Comparison of ENCODE assay signal across 21 mouse cellular contexts in the genomic region with DNA sequence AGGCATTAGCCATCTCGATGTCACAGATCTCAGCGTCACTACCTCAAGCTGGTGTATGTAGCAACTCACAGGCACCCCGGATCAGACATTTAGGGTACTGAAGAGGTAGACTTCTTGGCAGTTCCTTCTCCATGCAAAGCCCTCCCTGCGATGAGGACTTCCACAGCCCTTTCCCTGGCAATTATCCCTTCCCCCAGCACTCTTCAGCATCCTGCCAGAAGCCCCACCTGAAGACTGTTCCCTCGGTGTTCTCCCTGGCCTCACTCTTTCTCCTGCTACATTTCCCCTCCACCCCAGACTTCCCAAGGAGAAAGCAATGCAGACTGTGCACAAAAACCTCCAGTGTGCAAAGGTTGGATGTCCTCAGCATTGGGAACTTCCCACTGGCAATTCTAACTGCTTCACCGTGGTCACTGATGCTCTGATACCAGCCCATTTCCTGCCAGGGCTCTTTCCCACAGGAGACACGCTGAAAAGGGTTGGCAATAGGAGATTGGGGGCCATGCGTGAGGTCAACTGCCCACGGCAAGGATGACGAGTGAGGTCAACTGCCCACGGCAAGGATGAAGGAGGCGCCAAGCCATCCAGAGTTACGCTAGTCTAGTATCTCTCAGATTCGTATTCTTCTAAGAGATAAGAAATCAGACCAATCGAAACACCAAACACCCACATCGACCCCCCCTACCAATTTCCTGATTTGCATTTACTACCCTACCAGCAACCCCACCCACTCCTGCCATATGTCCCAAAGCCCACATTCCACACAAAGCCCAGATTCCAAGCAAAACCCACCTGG. TPM values are rescaled to one million over a fixed set of nuclear protein-coding genes. Genes with fewer than 3 reads are reported as not detected.
DNase-seq lines count a peak whose midpoint lies in the region; TF ChIP-seq lines count a peak whose summit lies in the region.
"Had no signal": no experiment of that assay in that cellular context is flagged by ENCODE, and none has a peak within 500 bp of the region (broad histone marks: within the 10 kb centered on the region; RNA-seq: fewer than 3 reads in every experiment).

No protein-coding gene starts in this region.

- peak; percentile 50 to 58 for DNase-seq in cerebellum, adult 2 months
- no peak for DNase-seq in cerebellum, adult 11 months
- peak; percentile 32 to 62 for DNase-seq in left cerebral cortex, adult 2 months (ENCODE audit: extremely low spot score in 1 of 2, low spot score in 2 of 2)
- DNase-seq in left cerebral cortex, postnatal 4 days, result no peak
- peak; percentile 66 to 75 for DNase-seq in right cerebral cortex, adult 2 months (ENCODE audit: low spot score in 2 of 2)
- no peak for DNase-seq in right cerebral cortex, adult 18-20 months
- DNase-seq in kidney, postnatal 10 days, result no peak
- DNase-seq: adrenal gland, adult 8-10 months; embryo, embryonic 11 days; gastrocnemius, postnatal 36 days; kidney, adult 11 months; liver had no signal

- H3K27me3 ChIP-seq in cerebellum, adult 2 months (ENCODE audit: control insufficient read depth, insufficient read depth, low read length), result no peaks in the 10 kb centered on the region
- H3K27me3 ChIP-seq: forebrain, embryonic 15.5 days had no signal

- intact Hi-C loops in left cerebral cortex, adult 2 months (cut with DNase I), result loop anchor here (2.0 to 5.0 kb wide), 2 partner anchors 15 to 35 kb away; no protein-coding TSS in a partner anchor
- intact Hi-C loops in left cerebral cortex, postnatal 4 days (cut with DNase I), result no loop called here

- peak overlapping the region; percentile 98 for H3K4me3 ChIP-seq in cerebellum, adult 2 months (replicated peaks; ENCODE audit: insufficient read depth, low read depth, low read length)
- H3K4me3 ChIP-seq in left cerebral cortex, adult 2 months, result peak overlapping the region; percentile 69

- peak overlapping the region; percentile 98 for H3K27ac ChIP-seq in cerebellum, adult 2 months (ENCODE audit: insufficient read depth, low read length)
- peak overlapping the region; percentile 98 for H3K27ac ChIP-seq in left cerebral cortex, adult 2 months
- H3K27ac ChIP-seq: forebrain, embryonic 15.5 days; heart, embryonic 15.5 days; kidney, postnatal 0 days; neural tube, embryonic 12.5 days had no signal

- no peak for TF ChIP-seq POLR2A in cerebellum, adult 2 months (IDR thresholded peaks at IDR 0.05; ENCODE audit: borderline replicate concordance, insufficient read depth, low read length)

- WGBS in cerebellum, adult 2 months, result 23% methylated on average over 16 of the region's 16 CpGs

- no peak for TF ChIP-seq CTCF in cerebellum, adult 2 months (IDR thresholded peaks at IDR 0.05; ENCODE audit: borderline replicate concordance, insufficient read depth, low read depth, low read length)
- TF ChIP-seq CTCF in left cerebral cortex, adult 2 months (IDR thresholded peaks at IDR 0.05), result no peak

- peaks cover 36% of the 10 kb centered on the region for H3K4me1 ChIP-seq in cerebellum, adult 2 months (ENCODE audit: control insufficient read depth, insufficient read depth, low read length)

RNA-seq across cellular contexts. Expression of a gene that starts 1.7 kb away (rescaled TPM):
- polyA plus RNA-seq in cerebellum, adult 2 months (2012; rRNA removed), result 116 and 130 TPM in 2 replicates
- total RNA-seq in left cerebral cortex, adult 2 months (2021), result 100 to 1,000 TPM; 137 to 138 TPM
- total RNA-seq in left cerebral cortex, postnatal 4 days (2021), result 10 to 100 TPM; 23.5 to 27.4 TPM
- total RNA-seq: gastrocnemius, postnatal 36 days; heart, adult 8-10 months; hematopoietic stem cell, adult 5-6 weeks had no signal
- polyA plus RNA-seq: CD4-positive, CD25-positive, alpha-beta regulatory T cell, adult 4 months; heart, embryonic 15.5 days; lung, postnatal 0 days; stomach, embryonic 16.5 days had no signal

RNA-seq across cellular contexts. Expression of a gene that starts 13.6 kb away (rescaled TPM):
- polyA plus RNA-seq in cerebellum, adult 2 months (2012; rRNA removed), result 141 and 174 TPM in 2 replicates
- 100 to 1,000 TPM in 1 of 2 experiments, 10 to 100 TPM in 1; 86.5 to 108 TPM for total RNA-seq in left cerebral cortex, adult 2 months (2021)
- total RNA-seq in left cerebral cortex, postnatal 4 days (2021), result 10 to 100 TPM; 20.4 to 21.3 TPM
- total RNA-seq: gastrocnemius, postnatal 36 days; hematopoietic stem cell, adult 5-6 weeks had no signal
- polyA plus RNA-seq: CD4-positive, CD25-positive, alpha-beta regulatory T cell, adult 4 months had no signal

RNA-seq across cellular contexts. Expression of a gene that starts 29.5 kb away (rescaled TPM):
- 535 and 584 TPM in 2 replicates for polyA plus RNA-seq in cerebellum, adult 2 months (2012; rRNA removed)
- 100 to 1,000 TPM; 628 to 676 TPM for total RNA-seq in left cerebral cortex, adult 2 months (2021)
- total RNA-seq in left cerebral cortex, postnatal 4 days (2021), result 100 to 1,000 TPM; 211 to 226 TPM
- total RNA-seq: hematopoietic stem cell, adult 5-6 weeks had no signal

RNA-seq across cellular contexts. Expression of a gene that starts 48.9 kb away (rescaled TPM):
- 7.5 and 7.9 TPM in 2 replicates for polyA plus RNA-seq in cerebellum, adult 2 months (2012; rRNA removed)
- 1 to 10 TPM; 9.3 to 9.8 TPM for total RNA-seq in left cerebral cortex, adult 2 months (2021)
- total RNA-seq in left cerebral cortex, postnatal 4 days (2021), result 10 to 100 TPM; 11.1 TPM

Comparison
In these comparisons a context has a peak if more than half of its experiments do, and no peak if none do; other contexts are left out.
1. DNase-seq: peak in cerebellum, adult 2 months (2 of 2), left cerebral cortex, adult 2 months (2 of 2) and right cerebral cortex, adult 2 months (2 of 2); none in cerebellum, adult 11 months (single experiment), left cerebral cortex, postnatal 4 days (single experiment), right cerebral cortex, adult 18-20 months (single experiment) and kidney, postnatal 10 days (single experiment).
2. RNA of a gene that starts 1.7 kb away (total RNA-seq): 137 to 138 TPM in left cerebral cortex, adult 2 months; 23.5 to 27.4 TPM in left cerebral cortex, postnatal 4 days; every median in the first group is over 4 times any median in the second.